Mouse (Mus musculus) gastrocnemius, postnatal 36 days (tissue): ENCODE measurements around the gene Defb39. TPM values are rescaled to one million over a fixed set of nuclear protein-coding genes. Genes with fewer than 3 reads are reported as not detected.

Experiments
- DNase-seq, 2 experiments: peaks; one replicate each; pipeline ENCODE4 v3.0.0; 2022
- intact Hi-C: fragments of 180-260 bp; cut with DNase I; formaldehyde crosslinking; loops from one replicate; pipeline ENCODE4 v1.15.1; 2025
- long read RNA-seq, 2 experiments: library from polyadenylated mRNA; stranded (forward); transcript quantifications; one replicate each; pipeline ENCODE4 v2.0.0; 2021
- total RNA-seq, 2 experiments: library from RNA; stranded (reverse); gene quantifications; 2 replicates each; pipeline ENCODE4 v1.2.3; 2021

Defb39 gene
- total RNA-seq, result not detected
- long read RNA-seq, experiment 1, result 0 reads
- long read RNA-seq, experiment 2, result 0 reads

GRCm38 (mm10) chr8:19064710-19065109 lies at the start of gene Defb39:
Defb39 (minus strand) TSS chr8:19064810.
- intact Hi-C loops, result no loop called here
- DNase-seq, result no peak

- DNase-seq, result no peak
- intact Hi-C loops, result no loop called here
These were observed 1.4 kb upstream of the Defb39 start for GRCm38 (mm10) chr8:19066013-19066412.

DNA sequence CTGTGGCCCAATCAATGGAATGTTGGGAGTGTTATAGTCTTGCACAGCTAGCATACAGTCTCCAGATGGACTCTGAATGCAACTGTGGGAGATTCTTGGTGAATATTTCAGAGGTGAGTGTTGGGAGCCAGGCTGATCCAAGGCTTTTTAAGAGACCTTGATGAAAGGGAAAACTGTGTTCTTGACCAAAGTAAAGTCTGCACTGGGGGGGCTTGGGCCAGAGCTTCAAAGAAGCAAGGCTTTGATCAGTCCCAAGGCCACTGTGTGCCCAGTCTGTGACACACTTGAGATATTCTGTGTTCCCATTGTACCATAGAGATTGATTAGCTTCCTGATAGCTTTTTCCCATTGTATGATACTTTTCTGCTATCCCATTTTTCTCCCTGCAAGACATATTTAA lies 1.7 kb downstream of the Defb39 start:
- DNase-seq, result no peak
- intact Hi-C loops, result no loop called here

DNA sequence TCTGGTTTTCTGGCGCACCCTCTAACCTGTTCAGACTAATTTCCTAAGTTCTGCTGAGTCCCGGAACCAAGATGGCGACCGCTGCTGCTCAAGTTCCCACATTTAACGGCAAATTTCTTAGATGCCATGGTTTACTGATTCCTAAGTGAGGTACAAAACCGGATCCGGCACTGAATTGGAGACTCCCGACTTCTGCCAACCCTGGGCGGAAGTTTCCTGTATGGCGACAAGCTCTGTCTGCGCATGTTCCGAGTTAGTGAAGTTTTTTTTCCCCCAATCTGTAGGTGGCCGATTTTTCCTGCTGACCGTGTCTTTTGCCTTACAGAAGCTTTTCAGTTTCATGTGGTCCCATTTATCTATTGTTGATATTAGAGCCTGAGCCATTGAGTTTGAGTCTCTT lies 19.4 kb downstream of the Defb39 start:
- no peak for DNase-seq
- intact Hi-C loops, result no loop called here

- intact Hi-C loops, result no loop called here
- no peak for DNase-seq
These were observed 38.1 kb downstream of the Defb39 start, which contains the start of gene Defb38 for GRCm38 (mm10) chr8:19026466-19026865. Defb38 (minus strand) TSS chr8:19026566.

Other genes with a start within 250 kb of the Defb39 start
- gene Defb40, start 86.6 kb downstream of the Defb39 start, total RNA-seq, result not detected
- not detected for gene Defb37, start 73.8 kb downstream of the Defb39 start, total RNA-seq
- not detected for gene Defb38, start 38.2 kb downstream of the Defb39 start, total RNA-seq
- not detected for gene Defb12, start 50.0 kb upstream of the Defb39 start, total RNA-seq
- gene Defb34, start 58.9 kb upstream of the Defb39 start, total RNA-seq, result not detected
- gene Gm45826, start 76.0 kb upstream of the Defb39 start, total RNA-seq, result not detected
- not detected for gene Defb14, start 129.5 kb upstream of the Defb39 start, total RNA-seq
- gene Defb4, start 133.9 kb upstream of the Defb39 start, total RNA-seq, result not detected
- gene Defb6, start 160.7 kb upstream of the Defb39 start, total RNA-seq, result not detected
- gene Defb46, start 175.1 kb upstream of the Defb39 start, total RNA-seq, result not detected
- gene Defb5, start 182.8 kb upstream of the Defb39 start, total RNA-seq, result not detected
- not detected for gene Defb3, start 228.6 kb upstream of the Defb39 start, total RNA-seq